Mouse (Mus musculus): ENCODE results near the gene Olfr1459.

Olfr1459 gene

GRCm38 (mm10) chr19:13149449-13149848 is at the start of gene Olfr1459:
Gene Olfr1459 (minus strand): TSS chr19:13149549.
- ChIA-PET CTCF (no interaction called here), POLR2A (no interaction called here)

GRCm38 (mm10) chr19:13185434-13185833 is 36.1 kb upstream of the Olfr1459 start, which contains the start of gene Olfr1462:
Gene Olfr1462 (plus strand): TSS chr19:13185734.
- POLR2A ChIA-PET = no interaction called here

GRCm38 (mm10) chr19:13162700-13163099 is 13.4 kb upstream of the Olfr1459 start, which contains the start of gene Olfr1461:
Gene Olfr1461 (plus strand): TSS chr19:13163000.
- CTCF ChIA-PET = no interaction called here

More at GRCm38 (mm10) chr19:13185434-13185833, 36.1 kb upstream of the Olfr1459 start, which contains the start of gene Olfr1462:
- CTCF ChIA-PET = no interaction called here

GRCm38 (mm10) chr19:13106675-13107074 is 42.7 kb downstream of the Olfr1459 start, which contains the start of gene Olfr1458:
Gene Olfr1458 (minus strand): TSS chr19:13106775.
- ChIA-PET CTCF (interaction anchor here in 1 of 4 experiments (0.5 kb wide), 1 partner anchor 777 kb away, joined by 4 read pairs; no protein-coding TSS in a partner anchor), POLR2A (no interaction called here)

More at GRCm38 (mm10) chr19:13162700-13163099, 13.4 kb upstream of the Olfr1459 start, which contains the start of gene Olfr1461:
- POLR2A ChIA-PET = interaction anchor here in 1 of 4 experiments (0.5 kb wide), 1 partner anchor 352 kb away, joined by 3 read pairs; no protein-coding TSS in a partner anchor

- ChIA-PET POLR2A (no interaction called here), CTCF (no interaction called here)
These were observed 51.6 kb downstream of the Olfr1459 start, which contains the start of gene Olfr1457 for GRCm38 (mm10) chr19:13097791-13098190. Gene Olfr1457 (minus strand): TSS chr19:13097891.

GRCm38 (mm10) chr19:13093908-13094307 is 55.4 kb downstream of the Olfr1459 start:
- CTCF ChIA-PET = no interaction called here
- POLR2A ChIA-PET = no interaction called here

Measured in embryonic stem cell, embryonic (primary cell).